Mouse (Mus musculus) cerebellum, postnatal 4 days (tissue): ENCODE measurements around the gene 9430038I01Rik.

Experiments
- DNase-seq, 2 experiments: peaks; one replicate each; pipeline ENCODE4 v3.0.0; 2022; ENCODE audit warnings: low spot score in 2 of 2, mixed read lengths in 1 of 2

Gene 9430038I01Rik

DNA sequence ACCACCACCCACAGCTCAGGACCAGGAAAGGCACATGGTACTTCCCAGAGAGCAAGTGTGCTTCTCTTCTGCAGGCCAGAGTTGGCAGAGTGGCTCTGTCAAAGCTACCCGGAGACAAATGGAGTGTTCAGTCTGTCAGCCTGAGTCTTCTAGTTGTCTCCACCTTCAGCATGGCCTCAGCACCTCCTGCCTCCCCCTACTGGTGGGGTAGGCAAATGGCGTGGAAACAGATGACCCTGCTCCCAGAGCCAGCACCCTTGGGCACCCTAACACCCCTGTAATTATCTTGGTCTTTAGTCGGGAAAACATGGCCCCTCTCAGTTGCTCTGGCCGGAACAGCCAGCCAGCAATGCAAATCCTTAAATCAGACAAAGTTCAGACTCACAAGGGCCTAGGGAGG is 43.8 kb downstream of the 9430038I01Rik start:
- no peak for DNase-seq

- DNase-seq = no peak
These were observed 45.5 kb downstream of the 9430038I01Rik start for GRCm38 (mm10) chr7:137365056-137365455.

DNA sequence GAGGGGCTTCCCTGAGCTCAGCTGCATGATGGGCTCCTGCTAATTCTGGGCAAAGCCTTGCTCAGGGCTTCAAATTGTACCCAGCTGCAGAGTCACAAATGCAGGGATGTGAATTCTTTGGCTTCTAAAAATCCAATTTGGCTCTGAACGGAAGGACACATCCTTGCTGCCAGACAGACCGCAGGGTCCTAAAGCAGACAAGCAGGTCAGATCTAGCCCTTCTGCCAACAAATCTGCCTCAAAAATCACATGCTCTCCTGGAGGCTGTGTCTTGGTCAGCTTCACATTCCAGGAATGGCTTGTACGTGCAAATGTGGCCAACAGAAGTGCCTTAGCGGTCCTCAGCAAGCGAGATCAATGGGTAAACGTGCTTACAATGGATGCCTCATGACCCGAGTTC is 46.0 kb downstream of the 9430038I01Rik start:
- DNase-seq = peak in 1 of 2 experiments; percentile 22

DNA sequence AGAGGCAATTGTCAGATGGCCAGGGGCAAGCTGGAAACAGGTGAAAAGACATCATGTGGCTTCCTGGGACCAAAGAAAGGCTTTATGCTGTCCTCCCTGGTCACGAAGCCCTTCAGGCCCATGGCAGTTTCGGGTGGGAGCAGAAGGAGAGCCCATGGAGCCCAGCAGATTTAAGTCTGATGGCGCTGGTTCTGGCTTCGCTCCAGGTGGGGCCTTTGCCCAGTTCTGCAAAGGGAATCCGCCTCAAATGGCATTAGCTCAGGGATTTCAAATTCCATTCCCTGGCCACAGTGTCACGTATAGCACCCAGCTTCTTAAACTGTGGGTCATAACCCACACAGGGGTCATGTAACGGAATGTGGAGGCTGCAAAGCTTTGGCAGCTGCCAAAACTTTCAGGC is 63.7 kb downstream of the 9430038I01Rik start:
- DNase-seq = peak in 1 of 2 experiments; percentile 17

DNA sequence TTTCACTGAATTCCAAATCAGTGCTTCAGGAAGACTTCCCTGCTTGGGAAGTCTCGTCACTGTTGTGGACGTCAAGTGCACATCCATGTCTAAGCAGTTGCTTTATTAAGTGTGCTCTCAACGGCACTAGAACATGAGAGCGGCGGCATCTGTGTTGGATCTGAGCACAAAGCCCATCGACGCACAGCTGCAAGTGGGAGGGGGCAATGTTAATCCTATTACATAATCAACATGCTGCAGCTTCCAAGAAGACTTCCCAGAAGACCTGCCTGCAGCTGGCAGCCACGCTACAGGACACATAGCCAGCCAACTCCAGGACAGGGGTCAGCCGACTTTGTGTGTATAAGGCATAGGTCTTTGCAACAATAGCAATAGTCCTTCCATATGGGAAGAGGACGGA is 64.5 kb downstream of the 9430038I01Rik start:
- no peak for DNase-seq

DNA sequence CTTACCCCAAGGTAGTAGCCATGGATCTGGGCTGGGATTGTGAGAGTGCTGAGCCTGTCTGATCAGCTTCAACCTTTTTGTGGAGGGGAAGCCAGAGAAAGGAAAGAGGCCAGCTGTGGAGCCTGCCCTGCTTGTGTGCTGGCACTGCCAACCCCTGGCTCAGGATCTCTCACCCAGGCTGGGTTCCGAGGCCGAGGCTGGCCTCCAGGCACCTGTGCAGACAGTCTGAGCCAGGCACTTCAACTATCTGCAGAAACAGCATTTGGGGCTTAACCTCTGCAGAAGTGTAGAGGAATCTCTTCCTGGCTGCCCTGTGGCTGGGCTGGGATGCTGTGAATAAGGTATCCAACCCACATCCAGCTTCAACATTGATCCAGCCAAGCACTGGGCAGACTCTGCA is 76.6 kb downstream of the 9430038I01Rik start:
- no peak for DNase-seq
